Mouse (Mus musculus): ENCODE results near the gene Fbxl8.
"Not testable (repeated sequence)": the region's sequence is repeated elsewhere in the genome, so short reads cannot be mapped to it uniquely, and the experiment has no call there.

Fbxl8 gene

DNA sequence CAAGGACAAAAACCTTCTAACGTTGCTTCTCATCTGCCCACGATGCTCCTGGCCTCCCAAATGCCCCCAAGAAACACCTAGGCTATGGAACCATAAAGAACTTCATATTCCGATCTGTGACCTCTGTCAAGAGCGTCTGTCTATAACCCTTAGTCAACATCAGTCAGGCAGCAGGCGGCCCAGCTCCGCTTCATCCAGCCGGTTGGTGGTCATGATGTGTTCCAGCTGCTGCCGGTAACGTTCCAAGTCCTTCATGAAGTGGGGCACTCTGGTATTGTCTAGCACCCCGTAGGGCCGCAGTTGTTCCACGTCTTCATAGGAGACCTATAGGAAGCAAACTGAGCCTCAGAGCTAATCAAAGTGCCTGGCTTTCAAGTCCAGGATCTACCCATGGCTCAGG, 17.4 kb downstream of the Fbxl8 start:
- DNase-seq (ENCODE audit: low read depth, low spot score), result no peak

- DNase-seq (ENCODE audit: low read depth, low spot score), result no peak
Measured at GRCm38 (mm10) chr8:105282239-105282638, 17.8 kb downstream of the Fbxl8 start.

- no peak for DNase-seq (ENCODE audit: low read depth, low spot score)
Measured at GRCm38 (mm10) chr8:105283074-105283473, 18.6 kb downstream of the Fbxl8 start.

DNA sequence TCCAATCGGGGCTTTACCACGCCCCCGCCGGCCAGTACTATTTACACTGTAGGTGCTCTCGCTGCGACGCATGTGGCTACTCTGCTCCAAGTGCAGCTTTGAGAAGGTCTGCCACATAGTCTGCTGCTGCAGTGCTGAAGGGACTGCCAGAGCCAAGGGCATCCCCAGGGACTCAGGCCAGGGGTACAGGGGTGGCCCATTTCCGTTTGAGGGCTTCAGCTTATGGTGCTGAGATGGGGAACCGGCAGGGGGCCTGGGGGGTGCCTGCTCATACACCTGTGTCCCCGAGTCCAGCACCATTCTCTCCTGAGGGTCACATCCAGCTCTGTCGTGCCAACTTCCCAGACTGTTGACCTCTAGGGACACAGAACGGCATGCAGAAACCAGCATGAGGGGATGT, 21.1 kb downstream of the Fbxl8 start:
- DNase-seq (ENCODE audit: low read depth, low spot score), result no peak

DNA sequence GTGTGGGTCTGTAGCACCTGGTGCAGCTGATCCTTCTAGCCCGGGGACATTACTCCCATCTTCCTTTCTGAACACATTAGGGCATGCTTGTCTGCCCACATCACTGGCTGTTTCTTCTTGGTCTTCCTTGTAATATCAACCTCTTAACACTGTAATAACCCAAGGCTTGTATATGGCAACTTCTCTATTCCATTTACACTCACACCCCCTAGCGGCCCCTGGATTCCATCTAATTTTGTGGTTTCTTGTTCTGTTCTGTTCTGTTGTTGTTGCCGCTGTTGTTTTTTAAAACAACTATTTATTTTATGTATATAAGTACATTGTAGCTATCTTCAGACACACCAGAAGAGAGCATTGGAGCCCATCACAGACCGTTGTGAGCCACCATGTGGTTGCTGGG, 22.5 kb downstream of the Fbxl8 start:
- DNase-seq (ENCODE audit: low read depth, low spot score), result no peak

- no peak for DNase-seq (ENCODE audit: low read depth, low spot score)
Measured at GRCm38 (mm10) chr8:105288231-105288630, 23.8 kb downstream of the Fbxl8 start.

- peak; percentile 94 for DNase-seq (ENCODE audit: low read depth, low spot score)
Measured at GRCm38 (mm10) chr8:105288958-105289732, 24.7 kb downstream of the Fbxl8 start.

GRCm38 (mm10) chr8:105289805-105290460, 25.5 kb downstream of the Fbxl8 start, which contains the start of gene 4931428F04Rik:
Gene 4931428F04Rik, minus strand, starts transcription at chr8:105289864.
- DNase-seq (ENCODE audit: low read depth, low spot score), result no peak

DNA sequence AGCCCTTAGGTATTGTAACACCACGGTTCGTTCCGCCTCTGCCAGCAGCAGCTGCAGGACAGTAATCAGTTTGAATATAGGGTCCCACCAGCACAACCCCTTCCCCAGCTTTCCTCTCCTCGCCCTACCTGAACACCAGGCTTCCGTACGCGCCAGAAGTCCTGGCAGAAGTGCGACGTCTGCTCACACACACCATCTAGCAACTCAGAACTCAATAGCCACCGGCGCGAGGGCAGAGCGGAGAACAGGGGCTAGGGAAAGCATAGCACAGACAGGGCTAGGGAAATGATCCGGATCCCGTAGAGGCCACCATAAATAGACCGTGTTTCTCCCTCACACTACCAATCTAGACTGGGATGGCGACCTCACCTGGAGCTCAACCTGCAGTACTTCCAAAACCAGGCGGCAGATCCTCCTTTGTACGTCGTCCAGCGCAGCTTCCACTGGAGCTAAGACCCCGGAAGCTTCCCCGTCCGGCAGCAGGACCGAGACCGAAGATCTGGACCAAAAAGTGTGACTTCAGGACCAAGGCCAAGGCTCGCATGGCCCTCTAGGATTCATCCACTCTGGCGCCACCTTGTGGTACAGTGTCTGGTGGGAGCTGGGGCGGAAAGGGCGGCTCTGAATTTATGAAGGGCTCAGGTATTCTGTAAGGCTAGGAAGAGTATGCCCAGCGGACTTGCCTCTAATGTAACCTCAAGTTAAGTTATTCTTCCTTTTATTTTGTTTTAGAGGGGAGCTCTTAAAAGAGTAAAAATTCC, 26.3 kb downstream of the Fbxl8 start:
- DNase-seq (ENCODE audit: low read depth, low spot score), result no peak

- DNase-seq (ENCODE audit: low read depth, low spot score), result not testable (repeated sequence)
Measured at GRCm38 (mm10) chr8:105291364-105291763, 26.9 kb downstream of the Fbxl8 start.

GRCm38 (mm10) chr8:105291802-105292201, 27.4 kb downstream of the Fbxl8 start:
- not testable (repeated sequence) for DNase-seq (ENCODE audit: low read depth, low spot score)

DNA sequence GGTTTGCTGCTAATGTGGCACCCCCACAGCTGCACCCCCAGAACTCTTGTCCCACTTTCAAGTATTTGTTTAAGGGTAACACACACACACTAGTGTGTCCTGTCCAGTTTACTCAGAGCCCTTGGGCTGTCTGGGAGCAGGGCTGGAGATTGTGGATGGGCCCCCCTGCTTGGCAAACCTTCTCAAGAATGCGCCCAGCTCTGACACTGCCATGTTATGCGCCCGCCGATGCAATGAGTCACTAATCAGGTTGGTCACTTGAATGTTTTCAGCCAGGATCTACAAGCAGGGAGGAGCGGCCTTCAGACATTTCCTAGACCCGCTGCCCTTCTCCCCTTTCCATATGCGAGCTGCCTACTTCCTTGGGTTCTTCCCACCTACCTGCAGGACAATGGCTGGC, 28.0 kb downstream of the Fbxl8 start:
- no peak for DNase-seq (ENCODE audit: low read depth, low spot score)

DNA sequence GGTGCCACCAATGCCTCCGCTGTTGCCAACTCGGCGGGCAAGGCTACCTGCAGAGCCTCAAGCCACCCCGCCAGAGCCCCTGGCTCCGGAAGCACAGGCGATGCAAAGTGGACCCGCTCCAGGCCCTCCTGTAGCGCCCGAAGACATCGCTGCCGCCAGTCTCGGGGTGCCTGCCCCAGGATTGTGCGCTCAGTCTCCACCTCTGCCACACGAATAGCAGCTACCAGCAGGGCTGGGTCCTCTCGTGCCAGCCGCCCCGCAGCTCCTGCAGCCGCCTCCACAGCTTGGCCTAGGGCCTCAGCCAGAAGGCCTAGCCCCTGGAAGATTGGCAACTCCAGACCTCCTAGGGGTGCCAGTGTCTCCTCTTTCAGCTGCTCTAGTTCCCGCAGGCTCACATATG, 29.0 kb downstream of the Fbxl8 start:
- DNase-seq (ENCODE audit: low read depth, low spot score), result no peak

DNA sequence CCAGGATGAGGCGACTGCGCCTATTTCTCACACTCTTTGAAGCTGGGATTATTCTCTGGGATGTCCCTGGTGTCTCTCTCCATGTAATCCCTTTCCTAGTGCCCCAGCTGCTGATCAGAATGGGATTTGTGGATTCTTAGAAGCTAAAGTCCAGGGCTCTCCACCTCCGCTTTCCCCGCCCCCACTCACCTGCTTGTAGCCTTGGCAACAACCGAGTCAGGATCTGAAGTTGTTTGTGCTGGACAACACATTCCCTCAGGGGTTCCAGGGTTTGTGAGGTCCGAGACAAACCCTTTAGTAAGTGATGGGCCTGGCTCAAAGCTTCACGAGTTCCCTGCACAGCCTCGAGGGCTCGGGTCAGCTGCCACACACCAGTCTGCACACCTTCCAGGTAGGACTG, 30.3 kb downstream of the Fbxl8 start:
- DNase-seq (ENCODE audit: low read depth, low spot score), result no peak

DNA sequence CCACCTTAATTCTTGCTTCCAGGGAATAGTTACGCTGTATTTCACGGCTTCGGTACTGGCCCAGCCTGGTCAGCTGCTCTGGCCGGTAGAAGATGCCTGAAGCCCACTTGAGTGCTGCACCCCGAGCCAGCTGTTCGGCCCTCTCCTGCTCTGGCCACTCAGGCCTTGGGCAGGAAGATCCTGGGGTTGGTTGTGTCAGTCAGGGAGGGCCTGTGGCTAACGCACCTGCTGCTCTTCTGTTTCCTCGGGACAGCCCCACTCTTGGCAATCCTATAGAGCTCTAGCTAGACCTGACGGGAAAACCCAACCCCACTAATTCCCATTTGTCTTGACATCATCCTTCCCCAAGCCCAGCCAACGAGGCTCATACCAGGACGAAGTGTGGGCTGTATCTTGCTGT, 30.8 kb downstream of the Fbxl8 start:
- DNase-seq (ENCODE audit: low read depth, low spot score), result no peak

DNA sequence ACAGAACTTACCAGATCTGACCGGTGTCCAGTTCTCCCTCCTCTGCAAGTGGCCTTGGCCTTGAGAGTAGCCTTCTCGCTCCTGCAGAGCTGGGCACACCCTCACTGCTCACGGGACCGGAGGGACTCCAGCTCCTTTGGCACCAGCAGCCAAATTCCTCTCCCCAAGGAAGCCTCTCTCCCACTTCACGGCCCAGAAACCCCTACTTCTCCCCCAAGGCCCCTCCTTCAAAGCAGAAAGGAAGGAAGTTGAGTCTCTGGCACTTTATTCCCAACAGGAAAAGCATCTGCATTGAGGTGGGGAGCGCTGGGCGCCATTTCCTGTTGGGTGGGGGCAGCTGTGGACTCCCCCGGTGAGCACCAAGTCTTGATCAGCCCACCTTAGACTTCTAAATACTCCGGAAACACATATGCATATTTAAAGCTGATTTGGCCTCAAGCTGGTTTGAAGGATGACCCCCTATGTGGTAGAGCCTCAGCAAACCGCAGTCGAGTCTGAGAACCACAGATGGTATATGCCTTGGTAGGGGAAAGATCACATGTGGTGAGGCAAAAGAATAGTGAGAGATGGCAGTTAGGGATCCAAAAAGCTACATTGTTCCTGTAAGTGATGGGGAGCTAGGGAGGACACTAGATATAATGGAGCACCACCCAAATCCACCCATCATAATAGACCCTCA, 31.6 kb downstream of the Fbxl8 start, which contains the start of gene Exoc3l:
Gene Exoc3l (minus strand): TSS at position 207 of the 679 bp plus-strand sequence.
- DNase-seq (ENCODE audit: low read depth, low spot score), result no peak

- DNase-seq (ENCODE audit: low read depth, low spot score), result peak; percentile 74
Measured at GRCm38 (mm10) chr8:105297511-105298192, 33.2 kb downstream of the Fbxl8 start, which contains the start of gene E2f4. Gene E2f4, plus strand, starts transcription at chr8:105297663.

GRCm38 (mm10) chr8:105298351-105299252, 34.2 kb downstream of the Fbxl8 start:
- DNase-seq (ENCODE audit: low read depth, low spot score), result no peak

DNA sequence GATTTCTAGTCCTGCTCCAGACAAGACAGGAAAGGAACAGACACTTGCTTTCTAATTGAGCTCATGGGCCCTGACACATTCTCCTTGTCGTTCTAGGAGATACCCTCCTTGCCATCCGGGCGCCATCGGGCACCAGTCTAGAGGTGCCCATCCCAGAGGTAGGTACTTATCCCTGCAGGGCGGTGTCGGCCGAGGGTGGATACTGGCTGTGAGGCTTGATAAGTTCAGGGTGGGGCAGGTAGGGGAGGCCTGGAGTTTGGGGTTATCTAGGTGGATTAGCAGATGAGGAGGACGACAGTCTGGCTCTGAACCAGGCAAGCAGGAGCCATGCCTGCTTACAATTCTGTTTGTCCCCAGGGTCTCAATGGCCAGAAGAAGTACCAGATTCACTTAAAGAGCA, 35.5 kb downstream of the Fbxl8 start:
- DNase-seq (ENCODE audit: low read depth, low spot score), result no peak

- DNase-seq (ENCODE audit: low read depth, low spot score), result no peak
Measured at GRCm38 (mm10) chr8:105303396-105303795, 38.9 kb downstream of the Fbxl8 start.
